Mouse (Mus musculus): ENCODE results near the gene Etv6. TPM values are rescaled to one million over a fixed set of nuclear protein-coding genes. Genes with fewer than 3 reads are reported as not detected.

Etv6 gene
- polyA plus RNA-seq, 2 experiments = 13.9 to 16.5 TPM

- H3K4me2 ChIP-seq (replicated peaks; ENCODE audit: low read depth, low read length, severe bottlenecking) = no peak overlapping the region
- no peak overlapping the region for H3K4me3 ChIP-seq (replicated peaks; ENCODE audit: low read length)
- 0 out of 2 replicates have a peak, but pooled peaks cover 2% of the 10 kb centered on the region for H3K36me3 ChIP-seq (ENCODE audit: control insufficient read depth, insufficient read depth, low read length)
- no peaks in the 10 kb centered on the region for H3K27me3 ChIP-seq (ENCODE audit: control insufficient read depth, insufficient read depth, low read length)
- 62% methylated on average over 5 of the region's 5 CpGs for WGBS
- no peak for ATAC-seq (ENCODE audit: low FRiP score, low read depth)
- no peaks in the 10 kb centered on the region for H3K9me3 ChIP-seq (ENCODE audit: control insufficient read depth, low read length)
- H3K4me1 ChIP-seq (ENCODE audit: control insufficient read depth, insufficient read depth, low read length) = peaks cover 18% of the 10 kb centered on the region
- H3K27ac ChIP-seq (replicated peaks; ENCODE audit: low read depth, low read length) = no peak overlapping the region
- DNase-seq (ENCODE audit: low spot score) = no peak
- no peak overlapping the region for H3K9ac ChIP-seq (ENCODE audit: low read depth, low read length, severe bottlenecking)
- TF ChIP-seq POLR2A (IDR thresholded peaks at IDR 0.05; ENCODE audit: borderline replicate concordance, extremely low read depth, insufficient read depth, insufficient read length) = no peak
Observed at GRCm38 (mm10) chr6:134118506-134118905, 83.0 kb downstream of the Etv6 start.

GRCm38 (mm10) chr6:134119136-134119535 is 83.6 kb downstream of the Etv6 start:
- H3K27ac ChIP-seq (replicated peaks; ENCODE audit: low read depth, low read length) = peak overlapping the region; percentile 55
- H3K27me3 ChIP-seq (ENCODE audit: control insufficient read depth, insufficient read depth, low read length) = no peaks in the 10 kb centered on the region
- 8% methylated on average over 4 of the region's 4 CpGs for WGBS
- H3K9me3 ChIP-seq (ENCODE audit: control insufficient read depth, low read length) = no peaks in the 10 kb centered on the region
- H3K4me3 ChIP-seq (replicated peaks; ENCODE audit: low read length) = no peak overlapping the region
- no peak for TF ChIP-seq POLR2A (IDR thresholded peaks at IDR 0.05; ENCODE audit: borderline replicate concordance, extremely low read depth, insufficient read depth, insufficient read length)
- no peak for ATAC-seq (ENCODE audit: low FRiP score, low read depth)
- H3K4me1 ChIP-seq (ENCODE audit: control insufficient read depth, insufficient read depth, low read length) = peaks cover 18% of the 10 kb centered on the region
- H3K4me2 ChIP-seq (replicated peaks; ENCODE audit: low read depth, low read length, severe bottlenecking) = no peak overlapping the region
- 0 out of 2 replicates have a peak, but pooled peaks cover 2% of the 10 kb centered on the region for H3K36me3 ChIP-seq (ENCODE audit: control insufficient read depth, insufficient read depth, low read length)
- H3K9ac ChIP-seq (ENCODE audit: low read depth, low read length, severe bottlenecking) = no peak overlapping the region
- DNase-seq (ENCODE audit: low spot score) = peak; percentile 35

DNA sequence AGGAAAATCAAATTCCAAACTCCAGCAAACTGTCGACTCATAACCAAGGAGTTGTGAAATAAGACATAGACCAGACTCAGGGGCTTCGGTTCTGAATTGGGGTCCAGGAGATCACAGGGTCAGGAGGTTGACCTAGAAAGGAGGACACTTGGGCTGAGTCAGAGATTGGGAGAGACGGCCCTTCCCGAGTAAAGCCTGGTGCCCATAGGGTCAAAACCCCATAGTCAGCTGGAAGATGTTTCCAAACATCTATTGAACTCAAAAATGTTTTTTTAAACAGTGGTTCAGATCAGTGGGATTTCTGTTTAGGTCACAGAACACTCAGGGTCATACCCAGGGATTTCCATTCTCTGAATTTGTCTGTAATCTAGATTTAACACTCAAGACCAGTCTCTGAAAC is 84.7 kb downstream of the Etv6 start:
- Histone ChIP-seq H3K27ac (replicated peaks; ENCODE audit: low read depth, low read length) (0 out of 2 replicates have a peak overlapping the region, but pooled peaks have one; percentile 19), H3K4me1 (ENCODE audit: control insufficient read depth, insufficient read depth, low read length) (peaks cover 18% of the 10 kb centered on the region), H3K27me3 (ENCODE audit: control insufficient read depth, insufficient read depth, low read length) (no peaks in the 10 kb centered on the region), H3K4me2 (replicated peaks; ENCODE audit: low read depth, low read length, severe bottlenecking) (no peak overlapping the region), H3K9me3 (ENCODE audit: control insufficient read depth, low read length) (no peaks in the 10 kb centered on the region), H3K9ac (ENCODE audit: low read depth, low read length, severe bottlenecking) (no peak overlapping the region), H3K36me3 (ENCODE audit: control insufficient read depth, insufficient read depth, low read length) (0 out of 2 replicates have a peak, but pooled peaks cover 2% of the 10 kb centered on the region), H3K4me3 (replicated peaks; ENCODE audit: low read length) (no peak overlapping the region)
- no peak for TF ChIP-seq POLR2A (IDR thresholded peaks at IDR 0.05; ENCODE audit: borderline replicate concordance, extremely low read depth, insufficient read depth, insufficient read length)
- ATAC-seq (ENCODE audit: low FRiP score, low read depth) = no peak
- DNase-seq (ENCODE audit: low spot score) = no peak
- 76% methylated on average over 4 of the region's 4 CpGs for WGBS

- DNase-seq (ENCODE audit: low spot score) (no peak), ATAC-seq (ENCODE audit: low FRiP score, low read depth) (no peak)
- H3K4me1 ChIP-seq (ENCODE audit: control insufficient read depth, insufficient read depth, low read length) = peaks cover 18% of the 10 kb centered on the region
- no peaks in the 10 kb centered on the region for H3K9me3 ChIP-seq (ENCODE audit: control insufficient read depth, low read length)
- WGBS = 83% methylated on average over 12 of the region's 12 CpGs
- no peak overlapping the region for H3K4me2 ChIP-seq (replicated peaks; ENCODE audit: low read depth, low read length, severe bottlenecking)
- H3K36me3 ChIP-seq (ENCODE audit: control insufficient read depth, insufficient read depth, low read length) = 0 out of 2 replicates have a peak, but pooled peaks cover 2% of the 10 kb centered on the region
- no peak for TF ChIP-seq POLR2A (IDR thresholded peaks at IDR 0.05; ENCODE audit: borderline replicate concordance, extremely low read depth, insufficient read depth, insufficient read length)
- no peak overlapping the region for H3K4me3 ChIP-seq (replicated peaks; ENCODE audit: low read length)
- H3K27ac ChIP-seq (replicated peaks; ENCODE audit: low read depth, low read length) = no peak overlapping the region
- H3K27me3 ChIP-seq (ENCODE audit: control insufficient read depth, insufficient read depth, low read length) = no peaks in the 10 kb centered on the region
- H3K9ac ChIP-seq (ENCODE audit: low read depth, low read length, severe bottlenecking) = no peak overlapping the region
Observed at GRCm38 (mm10) chr6:134120712-134121111, 85.2 kb downstream of the Etv6 start.

- Histone ChIP-seq H3K27me3 (ENCODE audit: control insufficient read depth, insufficient read depth, low read length) (no peaks in the 10 kb centered on the region), H3K36me3 (ENCODE audit: control insufficient read depth, insufficient read depth, low read length) (0 out of 2 replicates have a peak, but pooled peaks cover 2% of the 10 kb centered on the region), H3K9me3 (ENCODE audit: control insufficient read depth, low read length) (no peaks in the 10 kb centered on the region), H3K4me2 (replicated peaks; ENCODE audit: low read depth, low read length, severe bottlenecking) (no peak overlapping the region), H3K4me3 (replicated peaks; ENCODE audit: low read length) (no peak overlapping the region), H3K4me1 (ENCODE audit: control insufficient read depth, insufficient read depth, low read length) (peaks cover 15% of the 10 kb centered on the region), H3K27ac (replicated peaks; ENCODE audit: low read depth, low read length) (no peak overlapping the region), H3K9ac (ENCODE audit: low read depth, low read length, severe bottlenecking) (no peak overlapping the region)
- no peak for TF ChIP-seq POLR2A (IDR thresholded peaks at IDR 0.05; ENCODE audit: borderline replicate concordance, extremely low read depth, insufficient read depth, insufficient read length)
- DNase-seq (ENCODE audit: low spot score) = no peak
- WGBS = 86% methylated on average over 5 of the region's 5 CpGs
- ATAC-seq (ENCODE audit: low FRiP score, low read depth) = no peak
Observed at GRCm38 (mm10) chr6:134122945-134123344, 87.4 kb downstream of the Etv6 start.
